Mouse (Mus musculus): Measurements from ENCODE around the gene Rere. TPM values are rescaled to one million over a fixed set of nuclear protein-coding genes. Genes with fewer than 3 reads are reported as not detected.

Rere gene
- polyA plus RNA-seq, 1 experiment, result 42.0 TPM

GRCm38 (mm10) chr4:150239087-150239480 lies 42.4 kb upstream of the Rere start:
- H3K4me1 ChIP-seq (ENCODE audit: control insufficient read depth, insufficient read depth, low read length), result peaks cover 13% of the 10 kb centered on the region
- H3K4me3 ChIP-seq (replicated peaks; ENCODE audit: extremely low read depth, low read depth, low read length), result no peak overlapping the region
- TF ChIP-seq POLR2A (IDR thresholded peaks at IDR 0.05; ENCODE audit: borderline replicate concordance, extremely low read depth, low read depth, low read length) (no peak), CTCF (IDR thresholded peaks at IDR 0.05; ENCODE audit: insufficient read depth, low read length) (no peak)
- no peak for DNase-seq
- 66% methylated on average over 5 of the region's 5 CpGs for WGBS

GRCm38 (mm10) chr4:150239503-150239902 lies 41.9 kb upstream of the Rere start:
- TF ChIP-seq POLR2A (IDR thresholded peaks at IDR 0.05; ENCODE audit: borderline replicate concordance, extremely low read depth, low read depth, low read length), result no peak
- no peak for TF ChIP-seq CTCF (IDR thresholded peaks at IDR 0.05; ENCODE audit: insufficient read depth, low read length)
- H3K4me1 ChIP-seq (ENCODE audit: control insufficient read depth, insufficient read depth, low read length), result peaks cover 13% of the 10 kb centered on the region
- H3K4me3 ChIP-seq (replicated peaks; ENCODE audit: extremely low read depth, low read depth, low read length), result no peak overlapping the region
- WGBS, result 44% methylated on average over 6 of the region's 6 CpGs
- no peak for DNase-seq

- TF ChIP-seq POLR2A (IDR thresholded peaks at IDR 0.05; ENCODE audit: borderline replicate concordance, extremely low read depth, low read depth, low read length) (no peak), CTCF (IDR thresholded peaks at IDR 0.05; ENCODE audit: insufficient read depth, low read length) (peak; percentile 60)
- peak; percentile 59 for DNase-seq
- 18% methylated on average over 6 of the region's 6 CpGs for WGBS
- Histone ChIP-seq H3K4me3 (replicated peaks; ENCODE audit: extremely low read depth, low read depth, low read length) (no peak overlapping the region), H3K4me1 (ENCODE audit: control insufficient read depth, insufficient read depth, low read length) (peaks cover 13% of the 10 kb centered on the region)
Measured at GRCm38 (mm10) chr4:150239951-150240368, 41.5 kb upstream of the Rere start.

- Histone ChIP-seq H3K4me3 (replicated peaks; ENCODE audit: extremely low read depth, low read depth, low read length) (no peak overlapping the region), H3K4me1 (ENCODE audit: control insufficient read depth, insufficient read depth, low read length) (peaks cover 13% of the 10 kb centered on the region)
- WGBS, result 53% methylated on average over 1 of the region's 1 CpGs
- no peak for TF ChIP-seq CTCF (IDR thresholded peaks at IDR 0.05; ENCODE audit: insufficient read depth, low read length)
- TF ChIP-seq POLR2A (IDR thresholded peaks at IDR 0.05; ENCODE audit: borderline replicate concordance, extremely low read depth, low read depth, low read length), result no peak
- DNase-seq, result no peak
Measured at GRCm38 (mm10) chr4:150240381-150240886, 41.0 kb upstream of the Rere start.

GRCm38 (mm10) chr4:150241708-150242107 lies 39.7 kb upstream of the Rere start:
- Histone ChIP-seq H3K4me3 (replicated peaks; ENCODE audit: extremely low read depth, low read depth, low read length) (no peak overlapping the region), H3K4me1 (ENCODE audit: control insufficient read depth, insufficient read depth, low read length) (peaks cover 11% of the 10 kb centered on the region)
- WGBS, result 77% methylated on average over 4 of the region's 4 CpGs
- DNase-seq, result no peak
- TF ChIP-seq POLR2A (IDR thresholded peaks at IDR 0.05; ENCODE audit: borderline replicate concordance, extremely low read depth, low read depth, low read length) (no peak), CTCF (IDR thresholded peaks at IDR 0.05; ENCODE audit: insufficient read depth, low read length) (no peak)

- DNase-seq, result no peak
- no peak for TF ChIP-seq POLR2A (IDR thresholded peaks at IDR 0.05; ENCODE audit: borderline replicate concordance, extremely low read depth, low read depth, low read length)
- no peak for TF ChIP-seq CTCF (IDR thresholded peaks at IDR 0.05; ENCODE audit: insufficient read depth, low read length)
- Histone ChIP-seq H3K4me1 (ENCODE audit: control insufficient read depth, insufficient read depth, low read length) (peaks cover 11% of the 10 kb centered on the region), H3K4me3 (replicated peaks; ENCODE audit: extremely low read depth, low read depth, low read length) (no peak overlapping the region)
- WGBS, result 71% methylated on average over 5 of the region's 5 CpGs
Measured at GRCm38 (mm10) chr4:150242745-150243144, 38.7 kb upstream of the Rere start.

- WGBS, result 67% methylated on average over 2 of the region's 2 CpGs
- Histone ChIP-seq H3K4me1 (ENCODE audit: control insufficient read depth, insufficient read depth, low read length) (no peaks in the 10 kb centered on the region), H3K4me3 (replicated peaks; ENCODE audit: extremely low read depth, low read depth, low read length) (no peak overlapping the region)
- no peak for TF ChIP-seq POLR2A (IDR thresholded peaks at IDR 0.05; ENCODE audit: borderline replicate concordance, extremely low read depth, low read depth, low read length)
- TF ChIP-seq CTCF (IDR thresholded peaks at IDR 0.05; ENCODE audit: insufficient read depth, low read length), result no peak
- no peak for DNase-seq
Measured at GRCm38 (mm10) chr4:150245876-150246275, 35.6 kb upstream of the Rere start.

GRCm38 (mm10) chr4:150248009-150248408 lies 33.4 kb upstream of the Rere start:
- 45% methylated on average over 5 of the region's 5 CpGs for WGBS
- peak; percentile 58 for DNase-seq
- no peak for TF ChIP-seq POLR2A (IDR thresholded peaks at IDR 0.05; ENCODE audit: borderline replicate concordance, extremely low read depth, low read depth, low read length)
- peak; percentile 98 for TF ChIP-seq CTCF (IDR thresholded peaks at IDR 0.05; ENCODE audit: insufficient read depth, low read length)
- no peaks in the 10 kb centered on the region for H3K4me1 ChIP-seq (ENCODE audit: control insufficient read depth, insufficient read depth, low read length)
- no peak overlapping the region for H3K4me3 ChIP-seq (replicated peaks; ENCODE audit: extremely low read depth, low read depth, low read length)

GRCm38 (mm10) chr4:150248917-150249316 lies 32.5 kb upstream of the Rere start:
- TF ChIP-seq POLR2A (IDR thresholded peaks at IDR 0.05; ENCODE audit: borderline replicate concordance, extremely low read depth, low read depth, low read length) (no peak), CTCF (IDR thresholded peaks at IDR 0.05; ENCODE audit: insufficient read depth, low read length) (no peak)
- no peak for DNase-seq
- 77% methylated on average over 5 of the region's 5 CpGs for WGBS
- no peak overlapping the region for H3K4me3 ChIP-seq (replicated peaks; ENCODE audit: extremely low read depth, low read depth, low read length)
- no peaks in the 10 kb centered on the region for H3K4me1 ChIP-seq (ENCODE audit: control insufficient read depth, insufficient read depth, low read length)

- WGBS, result 72% methylated on average over 5 of the region's 5 CpGs
- no peaks in the 10 kb centered on the region for H3K4me1 ChIP-seq (ENCODE audit: control insufficient read depth, insufficient read depth, low read length)
- no peak overlapping the region for H3K4me3 ChIP-seq (replicated peaks; ENCODE audit: extremely low read depth, low read depth, low read length)
- no peak for DNase-seq
- TF ChIP-seq CTCF (IDR thresholded peaks at IDR 0.05; ENCODE audit: insufficient read depth, low read length) (no peak), POLR2A (IDR thresholded peaks at IDR 0.05; ENCODE audit: borderline replicate concordance, extremely low read depth, low read depth, low read length) (no peak)
Measured at GRCm38 (mm10) chr4:150249731-150250270, 31.6 kb upstream of the Rere start.
